Mouse (Mus musculus): Measurements from ENCODE around the gene Kcnj12.
A peak's percentile ranks its signal among the peaks of the same experiment; 100 is the strongest.

Kcnj12 gene

DNA sequence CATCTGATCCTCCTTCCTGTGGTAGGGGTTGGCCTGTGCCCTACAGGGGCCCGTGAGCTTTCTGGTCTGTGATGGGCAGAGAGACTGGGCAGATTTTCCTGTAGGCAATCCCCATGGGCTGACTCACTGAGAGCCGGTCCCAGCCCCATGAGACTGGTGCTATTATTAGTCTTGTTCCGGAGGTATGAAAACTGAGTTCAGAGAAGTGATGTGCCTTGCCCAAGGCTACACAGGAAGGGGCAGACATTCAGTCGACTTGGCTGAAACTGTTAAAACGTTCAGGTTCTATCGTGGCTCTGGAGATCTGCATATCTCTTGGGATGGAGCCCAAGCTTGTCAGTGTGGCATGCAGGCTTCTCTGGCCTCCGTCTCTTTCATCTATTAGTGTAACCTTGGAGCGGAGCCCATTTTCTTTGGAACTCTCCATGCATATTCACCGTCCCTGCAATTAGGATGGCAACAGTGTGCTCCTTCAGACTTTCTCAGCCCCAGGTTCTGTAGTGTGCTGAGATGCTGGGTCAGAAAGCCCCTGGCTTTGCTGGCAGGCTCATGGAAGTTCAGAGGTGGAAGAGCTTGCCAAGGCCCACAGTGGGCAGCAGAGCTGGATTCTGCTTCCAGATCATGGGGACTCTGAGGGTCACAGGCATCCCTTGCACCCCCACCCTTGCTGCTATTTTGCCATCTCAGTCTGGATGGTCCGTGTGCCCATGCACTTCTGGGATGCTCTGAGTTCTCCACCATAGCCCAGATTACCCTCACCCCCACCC is 37.5 kb downstream of the Kcnj12 start:
- DNase-seq (ENCODE audit: low read depth, low spot score) = no peak

DNA sequence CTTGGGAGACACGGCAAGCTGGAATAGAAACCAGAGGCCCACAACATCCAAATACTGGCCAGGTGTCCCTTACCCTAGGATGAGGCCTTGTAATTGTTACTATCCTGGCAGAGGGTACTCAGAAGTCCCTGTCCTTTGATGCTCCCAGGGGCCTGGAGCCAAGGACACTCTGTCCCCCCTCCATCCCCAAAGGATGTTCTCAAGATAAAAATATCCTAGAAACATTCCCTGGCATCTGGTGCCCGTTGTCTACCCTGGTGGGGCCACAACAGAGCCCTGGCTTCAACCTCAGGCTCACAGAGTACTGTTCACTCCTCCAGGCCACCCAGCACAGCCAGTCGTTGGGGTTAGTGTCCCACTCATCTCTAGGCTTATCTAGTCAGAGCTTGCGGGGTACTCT is 38.3 kb downstream of the Kcnj12 start:
- no peak for DNase-seq (ENCODE audit: low read depth, low spot score)

DNA sequence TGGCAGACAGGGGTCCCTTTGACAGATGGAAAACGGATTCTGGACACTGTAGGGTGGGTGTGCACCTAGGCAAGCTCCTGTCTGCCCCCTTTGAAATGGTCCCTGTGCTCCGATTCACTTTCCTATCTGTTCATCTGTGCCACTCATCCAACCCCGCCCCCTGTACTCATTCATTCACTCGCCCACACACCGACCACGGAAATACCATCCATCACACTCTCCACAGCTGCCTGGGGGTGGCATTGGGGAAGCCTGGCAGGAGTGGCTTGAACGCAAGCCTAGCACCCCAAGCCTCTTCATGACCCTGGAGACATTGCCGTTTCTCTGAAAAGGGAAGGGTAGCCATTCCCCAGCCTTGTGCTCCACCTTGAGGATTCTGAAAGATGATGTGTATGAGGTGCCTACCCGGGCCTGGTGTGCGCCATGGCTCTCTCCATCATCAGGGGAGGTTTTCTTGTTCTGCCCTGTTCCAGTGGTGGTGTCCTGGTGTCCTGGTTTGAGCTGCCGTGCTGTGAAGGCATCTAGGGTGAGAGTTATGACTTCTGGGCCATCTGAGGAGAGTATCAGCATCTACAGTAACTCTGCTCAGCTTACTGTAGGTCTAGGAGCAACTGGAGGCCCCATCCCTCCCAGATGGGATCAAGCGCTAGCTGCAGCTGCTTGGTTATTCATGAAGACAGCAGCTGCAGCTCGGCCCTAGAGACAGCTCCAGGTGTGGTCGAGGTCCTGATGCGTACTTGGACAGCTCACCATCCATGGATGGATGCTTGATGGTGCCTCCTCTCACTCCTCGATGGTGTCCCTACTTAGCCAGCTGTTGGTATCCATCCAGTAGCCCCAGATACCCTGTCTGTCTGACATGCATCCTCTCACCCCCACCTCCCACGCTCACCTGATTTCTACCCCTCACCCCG is 40.4 kb downstream of the Kcnj12 start:
- DNase-seq (ENCODE audit: low read depth, low spot score) = no peak

DNA sequence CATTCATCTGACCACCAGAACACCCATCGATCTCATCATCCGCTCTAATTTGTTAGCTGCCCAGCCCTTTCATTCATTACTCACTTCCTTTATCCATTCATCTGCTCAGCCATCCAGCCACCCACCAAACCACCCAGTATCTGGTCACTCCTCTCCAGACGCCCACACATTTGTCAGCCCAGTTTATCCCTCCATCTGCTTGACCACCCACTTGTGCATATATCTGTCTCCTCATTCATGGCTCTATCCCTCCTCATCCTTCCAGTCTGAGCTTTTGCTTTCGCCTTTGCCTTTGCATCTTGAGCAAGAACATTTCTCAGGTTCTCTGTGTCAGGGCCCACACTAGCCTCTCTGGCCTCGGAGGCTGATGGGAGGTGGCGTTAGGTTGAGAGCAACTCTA is 41.1 kb downstream of the Kcnj12 start:
- no peak for DNase-seq (ENCODE audit: low read depth, low spot score)

DNA sequence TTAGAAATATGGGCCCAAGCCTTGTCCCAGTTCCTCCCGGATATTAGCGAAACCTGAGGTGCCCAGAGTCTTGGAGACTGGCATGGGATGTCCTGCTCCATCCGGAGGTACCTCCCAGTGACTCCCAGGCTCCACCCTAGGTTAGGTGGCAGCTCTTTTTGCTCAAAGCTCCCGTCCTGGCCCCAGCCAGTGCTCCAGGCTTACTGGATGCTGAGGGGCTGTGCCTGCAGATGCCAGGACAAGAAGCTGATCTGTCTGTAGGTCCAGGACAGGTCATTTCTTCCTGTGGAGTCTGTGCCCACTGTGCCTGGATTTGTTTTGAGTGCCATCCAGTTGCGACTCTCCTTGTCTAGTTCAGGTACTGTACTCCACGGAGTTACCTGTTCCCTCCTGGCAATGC is 43.3 kb downstream of the Kcnj12 start:
- no peak for DNase-seq (ENCODE audit: low read depth, low spot score)

DNA sequence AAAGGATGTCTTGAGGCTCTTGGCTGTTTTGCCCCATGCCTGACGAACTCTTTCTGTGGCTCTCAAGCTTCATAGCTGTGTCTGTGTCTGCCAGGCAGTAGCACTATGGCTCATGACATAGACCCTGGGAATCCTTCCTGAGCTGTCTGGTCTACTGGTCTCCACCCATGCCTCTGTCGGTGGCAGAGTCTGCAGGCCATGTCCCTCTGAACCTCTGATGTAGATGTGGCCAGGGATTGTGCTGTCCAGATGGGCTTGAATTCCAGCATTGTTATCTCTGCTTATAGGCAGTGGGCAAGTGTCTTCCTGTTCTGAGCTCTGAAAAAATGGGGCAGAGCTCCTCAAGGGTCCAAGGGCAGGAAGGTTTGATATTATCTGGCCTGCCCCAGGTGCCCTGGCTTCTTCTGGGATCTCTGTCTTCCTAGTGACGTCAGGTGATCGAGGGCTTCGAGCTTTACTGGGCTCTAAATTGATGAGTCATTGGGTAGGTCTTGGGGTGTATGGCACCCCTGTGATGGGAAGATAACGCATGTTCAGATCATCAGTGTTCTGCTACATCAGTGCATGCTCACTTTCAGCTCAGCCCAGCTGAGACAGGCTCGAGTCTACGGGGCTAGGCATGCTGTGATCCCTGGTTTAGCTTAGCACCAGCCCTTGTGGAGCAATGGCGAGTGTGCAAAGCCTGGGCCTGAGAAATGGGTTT is 44.9 kb downstream of the Kcnj12 start:
- DNase-seq (ENCODE audit: low read depth, low spot score) = no peak

DNA sequence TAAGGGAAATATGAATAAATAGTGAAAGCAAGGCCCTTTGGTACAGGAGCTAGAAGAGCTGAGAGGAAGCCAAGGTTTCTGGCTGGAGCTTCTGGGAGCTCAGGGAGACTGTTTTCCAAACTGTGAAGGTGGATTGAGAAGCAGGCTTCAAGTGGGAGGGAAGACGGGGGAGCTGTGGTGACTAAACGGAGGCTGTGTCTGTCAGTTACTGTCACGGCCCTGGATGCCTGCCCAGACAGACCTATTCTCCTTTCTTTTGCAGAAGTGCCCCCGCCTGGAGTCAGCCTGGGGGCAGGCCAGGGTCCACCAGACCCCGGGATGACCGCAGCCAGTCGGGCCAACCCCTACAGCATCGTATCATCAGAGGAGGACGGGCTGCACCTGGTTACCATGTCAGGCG is 46.5 kb downstream of the Kcnj12 start:
- DNase-seq (ENCODE audit: low read depth, low spot score) = no peak

DNA sequence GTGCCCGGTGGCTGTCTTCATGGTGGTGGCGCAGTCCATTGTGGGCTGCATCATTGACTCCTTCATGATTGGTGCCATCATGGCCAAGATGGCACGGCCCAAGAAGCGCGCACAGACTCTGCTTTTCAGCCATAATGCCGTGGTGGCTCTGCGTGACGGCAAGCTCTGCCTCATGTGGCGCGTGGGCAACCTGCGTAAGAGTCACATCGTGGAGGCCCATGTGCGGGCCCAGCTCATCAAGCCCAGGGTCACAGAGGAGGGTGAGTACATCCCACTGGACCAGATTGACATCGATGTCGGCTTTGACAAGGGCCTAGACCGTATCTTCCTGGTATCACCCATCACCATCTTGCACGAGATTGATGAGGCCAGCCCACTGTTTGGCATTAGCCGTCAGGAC is 47.3 kb downstream of the Kcnj12 start:
- DNase-seq (ENCODE audit: low read depth, low spot score) = no peak

DNA sequence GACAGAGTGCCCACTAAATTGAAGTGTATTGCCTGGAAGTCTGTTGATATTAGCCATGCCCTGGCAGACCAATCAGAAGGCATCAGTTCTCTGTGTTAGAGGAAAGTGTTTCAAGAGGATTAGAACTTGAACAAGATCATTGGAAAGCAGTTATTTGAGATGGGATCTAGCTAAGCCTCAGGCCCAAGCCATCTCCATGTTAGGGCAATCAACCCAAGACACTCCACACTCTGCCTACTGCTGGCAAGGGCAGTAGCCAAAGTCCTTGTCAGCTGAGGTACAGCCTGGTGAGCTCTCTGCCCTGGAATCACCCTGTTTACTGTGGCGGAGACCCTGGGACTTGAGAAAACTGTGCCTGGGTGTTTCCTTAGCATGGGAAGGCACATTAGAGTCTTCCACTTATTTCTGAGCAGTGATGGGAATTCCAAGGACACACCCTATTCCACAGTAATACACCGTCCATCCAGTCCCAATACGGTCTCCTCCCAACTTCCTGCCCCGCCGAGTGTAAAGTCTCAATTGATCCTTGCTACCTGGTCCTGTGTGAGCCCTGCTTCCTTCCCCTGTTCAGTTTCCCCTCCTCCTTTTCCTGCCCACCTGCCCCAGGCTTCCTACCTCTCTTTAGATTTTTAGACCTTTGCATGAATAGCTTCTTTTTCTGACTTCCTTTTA is 52.4 kb downstream of the Kcnj12 start:
- no peak for DNase-seq (ENCODE audit: low read depth, low spot score)

DNA sequence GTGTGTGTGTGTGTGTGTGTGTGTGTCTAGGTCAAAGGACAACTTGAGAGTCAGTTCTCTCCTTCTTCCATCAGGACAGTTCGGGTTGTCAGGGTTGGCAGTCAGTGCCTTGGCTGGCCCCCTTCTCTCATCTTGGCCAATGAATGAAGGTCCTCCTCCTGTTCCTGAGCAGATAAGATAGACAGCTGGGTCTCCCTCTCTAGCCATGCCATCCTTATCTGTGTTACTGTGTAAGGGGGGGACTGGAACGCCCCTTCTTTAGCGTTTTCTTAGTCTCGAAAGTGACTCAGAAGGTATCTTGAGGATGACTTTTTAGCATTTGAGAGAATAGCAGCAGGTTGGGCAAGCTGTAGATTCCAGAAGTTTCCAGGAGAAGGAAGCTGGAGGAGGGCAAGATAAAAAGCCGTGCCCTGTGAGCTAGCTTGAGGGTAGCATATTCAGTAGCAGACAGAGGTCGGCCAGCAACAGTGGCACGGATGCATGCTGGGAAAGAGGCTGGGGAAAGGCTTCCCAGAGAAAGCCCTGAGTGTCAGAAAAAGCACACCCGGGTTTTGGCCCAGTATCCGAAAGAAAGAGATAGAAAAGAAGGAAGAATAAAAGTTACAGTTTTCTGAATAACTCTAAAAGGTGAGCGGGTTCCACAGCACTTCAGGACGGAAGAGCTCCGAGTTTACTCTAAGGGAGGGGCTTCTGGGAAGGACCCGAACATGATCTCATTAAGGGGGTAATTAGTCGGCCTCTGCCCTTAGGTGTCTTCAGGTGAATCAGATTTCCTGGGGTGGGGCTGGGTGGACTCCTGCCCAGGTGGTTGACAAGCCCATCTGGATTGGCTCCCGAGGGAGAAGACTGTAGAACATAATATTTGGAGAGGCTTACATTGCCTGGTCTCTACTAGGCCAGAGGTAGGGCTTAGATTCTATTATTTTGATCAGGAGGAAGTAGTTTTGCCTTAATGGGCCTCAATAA is 53.3 kb downstream of the Kcnj12 start:
- DNase-seq (ENCODE audit: low read depth, low spot score) = no peak

DNA sequence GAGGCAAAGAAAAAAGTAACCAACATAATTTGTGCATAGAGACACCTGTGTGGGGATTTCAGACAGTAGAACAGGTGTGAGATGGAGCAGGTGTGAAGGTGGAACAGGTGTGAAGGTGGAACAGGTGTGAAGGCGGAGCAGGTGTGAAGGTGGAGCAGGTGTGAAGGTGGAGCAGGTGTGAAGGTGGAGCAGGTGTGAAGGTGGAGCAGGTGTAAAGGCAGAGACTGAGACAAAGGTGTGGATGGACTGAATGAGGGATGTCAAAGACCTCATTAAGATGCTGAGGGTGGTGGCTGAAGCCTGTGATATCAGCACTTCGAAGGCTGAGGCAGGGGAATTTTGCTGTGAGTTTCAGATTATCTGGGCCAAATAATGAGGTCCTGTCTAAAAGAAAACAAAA is 59.3 kb downstream of the Kcnj12 start:
- DNase-seq (ENCODE audit: low read depth, low spot score) = no peak

DNA sequence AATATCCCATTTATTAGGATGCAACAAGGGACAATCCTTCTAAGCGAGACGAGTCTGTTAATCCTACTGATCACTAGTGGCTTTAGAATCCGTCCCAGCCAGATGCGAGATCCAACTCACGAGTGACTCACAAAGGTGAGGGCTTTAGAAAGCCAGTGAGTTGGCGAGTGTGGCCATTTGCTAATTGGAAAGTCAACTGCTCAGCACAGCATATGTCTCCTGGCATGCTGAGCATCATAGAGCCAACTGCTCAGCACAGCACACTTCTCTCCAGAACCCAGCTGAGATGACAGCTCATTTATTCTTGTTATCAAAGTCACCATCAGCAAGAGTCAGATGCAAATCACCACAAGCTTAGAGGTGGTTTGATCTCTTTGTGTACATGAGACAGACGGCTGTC is 67.8 kb downstream of the Kcnj12 start:
- no peak for DNase-seq (ENCODE audit: low read depth, low spot score)

DNA sequence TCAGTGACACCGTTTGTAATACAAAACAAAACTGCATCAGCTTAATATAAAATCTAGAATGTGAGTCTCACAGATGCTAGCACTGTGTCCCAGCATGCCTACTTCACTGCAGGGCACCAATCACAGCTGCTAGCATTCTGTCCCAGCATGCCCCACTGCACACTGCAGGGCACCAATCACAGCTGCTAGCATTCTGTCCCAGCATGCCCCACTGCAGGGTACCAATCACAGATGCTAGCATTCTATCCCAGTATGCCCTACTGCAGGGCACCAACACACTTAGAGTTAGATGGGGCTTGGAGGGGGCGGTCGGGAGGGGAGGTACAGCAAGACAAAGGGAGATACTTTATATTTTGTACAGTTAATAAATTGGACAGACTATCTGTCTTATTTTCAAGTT is 68.8 kb downstream of the Kcnj12 start:
- no peak for DNase-seq (ENCODE audit: low read depth, low spot score)

DNA sequence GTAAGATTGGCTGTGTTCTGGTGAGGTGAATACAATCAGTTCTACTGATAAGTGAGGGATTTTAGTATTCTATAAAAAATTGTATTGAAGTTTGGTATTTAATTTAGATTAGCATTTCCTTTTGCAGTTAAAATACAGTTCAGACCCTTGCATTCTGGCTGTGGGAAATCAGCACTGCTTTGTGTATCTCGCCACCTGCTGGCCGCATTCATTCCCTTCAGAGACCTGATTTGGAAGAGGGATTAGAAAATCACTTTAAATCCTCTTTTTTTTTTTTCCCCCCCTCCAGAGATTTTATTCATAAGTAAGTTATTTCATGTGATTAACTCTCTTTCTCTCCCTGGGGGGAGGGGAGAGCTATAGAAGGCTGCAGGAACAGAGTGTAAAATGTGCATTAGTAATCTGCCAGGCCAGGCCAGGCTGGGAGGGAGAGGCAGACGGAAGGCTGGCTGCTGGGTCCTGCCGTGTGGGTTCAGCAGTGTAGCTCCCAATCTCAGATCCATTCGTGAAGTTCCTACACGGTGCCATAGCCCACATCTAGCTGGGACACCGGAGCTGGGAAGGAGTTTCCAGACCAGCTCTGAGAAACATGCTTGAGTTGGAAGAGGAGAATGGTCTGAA is 69.4 kb downstream of the Kcnj12 start:
- DNase-seq (ENCODE audit: low read depth, low spot score) = peak; percentile 74

DNA sequence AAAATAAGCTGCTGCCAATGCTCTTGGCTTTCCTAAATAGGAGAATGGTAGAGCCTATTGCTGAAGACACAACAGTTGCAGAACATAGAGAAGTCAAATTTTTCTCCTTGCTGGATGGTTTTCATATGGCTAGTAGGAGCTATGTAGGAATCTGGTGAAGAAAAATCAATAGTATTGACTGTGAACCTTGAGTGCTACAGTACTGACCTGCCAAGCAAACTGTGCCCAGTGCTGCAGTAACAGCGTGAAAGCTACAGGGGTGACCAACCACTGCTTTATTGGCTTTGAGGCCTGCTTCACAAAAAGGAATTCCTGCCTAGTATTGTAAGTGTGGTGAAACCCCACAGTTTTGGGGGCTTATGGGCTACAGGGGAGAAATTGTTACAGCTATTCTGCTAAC is 75.7 kb downstream of the Kcnj12 start:
- DNase-seq (ENCODE audit: low read depth, low spot score) = no peak

DNA sequence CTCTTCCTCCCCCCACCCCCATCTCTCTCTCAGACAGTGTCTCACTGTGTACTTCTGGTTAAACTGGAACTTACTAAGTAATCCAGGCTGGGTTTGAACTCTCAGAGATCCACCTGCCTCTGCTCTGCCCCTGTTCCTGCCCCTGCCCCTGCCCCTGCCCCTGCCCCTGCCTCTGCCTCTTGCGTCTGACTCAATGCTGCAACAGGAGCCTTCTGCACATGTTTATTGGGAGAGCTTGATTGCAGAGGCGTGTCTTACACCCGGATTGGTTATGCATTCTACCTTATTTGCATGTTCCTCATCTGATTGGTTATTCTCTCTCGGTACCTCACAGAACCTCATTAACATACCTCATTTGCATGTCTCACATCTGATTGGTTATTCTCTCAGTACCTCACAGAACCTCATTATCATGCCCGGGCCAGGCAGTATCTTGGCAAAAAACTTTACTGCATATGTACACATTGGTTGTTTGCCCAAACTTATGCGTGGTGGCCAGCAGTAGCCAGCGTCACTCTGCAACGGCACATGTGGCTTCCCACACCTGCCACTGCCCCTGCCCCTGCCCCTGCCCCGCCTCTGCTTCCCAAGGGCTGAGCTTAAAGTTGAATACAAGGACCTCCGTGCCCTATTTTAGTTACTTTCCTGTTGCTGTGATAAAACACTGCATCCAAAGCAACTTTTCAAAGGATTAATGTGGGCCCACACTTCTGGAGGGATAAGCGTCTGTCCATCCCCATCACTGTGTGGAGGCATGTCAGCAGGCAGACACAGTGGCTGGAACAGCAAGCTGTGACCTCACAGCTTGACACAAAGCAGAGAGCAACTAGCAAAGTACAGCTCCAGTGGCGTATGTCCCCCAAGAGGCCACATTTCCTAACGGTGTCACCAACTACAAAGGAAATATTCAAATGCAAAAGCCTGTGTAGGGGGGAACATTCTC is 80.3 kb downstream of the Kcnj12 start:
- DNase-seq (ENCODE audit: low read depth, low spot score) = no peak

DNA sequence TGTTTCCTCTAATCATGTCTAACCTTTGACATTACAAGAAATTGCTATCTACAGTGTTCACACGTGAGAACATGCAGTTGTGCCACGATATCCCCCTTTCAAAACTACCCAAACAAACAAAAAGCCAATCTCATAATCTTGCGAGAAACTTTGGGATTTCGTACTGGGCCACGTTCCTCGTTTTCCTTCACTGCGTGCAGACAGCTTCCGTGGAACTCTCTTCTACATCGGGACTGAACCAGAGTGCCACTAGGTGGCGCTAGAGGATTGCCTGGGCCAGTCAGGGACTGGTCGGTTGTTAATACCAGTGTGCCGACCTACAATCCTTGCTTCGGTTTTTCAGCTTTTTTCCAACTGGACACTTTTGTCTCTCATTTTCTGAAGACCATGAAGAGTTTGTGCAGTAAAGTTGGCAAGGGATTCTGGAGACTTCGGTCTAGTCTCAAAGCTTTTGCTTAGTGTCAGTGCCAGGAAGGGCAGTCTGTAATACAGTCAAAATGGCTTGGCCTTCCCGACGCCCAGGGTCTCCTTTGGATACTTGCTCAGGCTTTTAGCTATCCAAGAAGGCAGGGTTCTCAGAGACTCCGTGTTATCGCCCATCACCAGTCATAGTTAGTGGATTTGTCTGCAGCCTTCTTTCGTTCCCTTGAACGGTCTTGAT is 82.0 kb downstream of the Kcnj12 start:
- peak; percentile 82 for DNase-seq (ENCODE audit: low read depth, low spot score)

DNA sequence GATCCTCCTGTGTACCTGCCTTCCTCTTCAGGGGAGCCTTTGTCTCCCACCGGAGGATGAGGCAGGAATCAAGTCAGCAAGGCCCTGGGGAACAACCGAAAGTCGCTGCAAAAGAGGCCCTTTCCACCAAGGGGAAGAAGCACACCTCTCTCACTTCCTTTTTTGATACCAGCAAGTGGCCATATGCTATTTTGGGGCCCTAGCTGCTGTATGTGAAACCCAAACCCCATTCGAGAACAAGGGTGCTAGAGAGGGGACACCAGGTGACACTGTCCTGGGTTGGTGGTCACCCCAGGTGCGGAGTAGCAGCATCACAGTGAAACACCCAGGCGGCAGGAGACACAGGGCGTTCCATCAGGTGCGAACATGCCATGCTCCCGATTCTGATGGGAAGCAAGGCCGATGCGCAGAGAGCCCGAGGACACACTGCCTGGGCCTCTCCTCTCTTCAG is 86.6 kb downstream of the Kcnj12 start:
- DNase-seq (ENCODE audit: low read depth, low spot score) = no peak

Measured in retina, postnatal 7 days (tissue).